Mouse (Mus musculus) G1E (cell line): ENCODE data around the gene 6030445D17Rik.

ENCODE experiments used
- CTCF ChIP-seq: IDR thresholded peaks from 2 replicates; pipeline ENCODE4 v1.5.1; 2012; ENCODE audit warnings: low read depth, low read length, inconsistent platforms, mixed read lengths
- GATA1 ChIP-seq: IDR thresholded peaks from 2 replicates; pipeline ENCODE4 v1.6.1; 2012; ENCODE audit warnings: borderline replicate concordance, low read length, inconsistent platforms, mixed read lengths
- GATA2 ChIP-seq: IDR thresholded peaks from 2 replicates; pipeline ENCODE4 v1.6.1; 2012; ENCODE audit warnings: low read depth, low read length, inconsistent platforms, borderline replicate concordance
- POLR2AphosphoS5 ChIP-seq: IDR thresholded peaks from 2 replicates; pipeline ENCODE4 v1.6.1; 2012; ENCODE audit warnings: low read depth, low read length, inconsistent platforms; ENCODE audit not compliant: insufficient replicate concordance
- TAL1 ChIP-seq: conservative IDR thresholded peaks from 2 replicates; pipeline ENCODE4 v1.6.1; 2012; ENCODE audit warnings: low read depth, low read length, inconsistent platforms, mixed read lengths

GRCm38 (mm10) chr4:136470347-136471071 is 8.5 kb downstream of the 6030445D17Rik start:
- no peak for TF ChIP-seq CTCF
- no peak for TF ChIP-seq GATA2
- no peak for TF ChIP-seq GATA1
- TF ChIP-seq TAL1: no peak
- no peak for TF ChIP-seq POLR2AphosphoS5
